Mouse (Mus musculus) urinary bladder, postnatal 4 days (tissue): ENCODE data around the gene Limch1.
A peak's percentile ranks its signal among the peaks of the same experiment; 100 is the strongest.

Experiments
- DNase-seq, 2 experiments: peaks; one replicate each; pipeline ENCODE4 v3.0.0; 2021 to 2022; ENCODE audit warnings: low spot score in 2 of 2

Gene Limch1

DNA sequence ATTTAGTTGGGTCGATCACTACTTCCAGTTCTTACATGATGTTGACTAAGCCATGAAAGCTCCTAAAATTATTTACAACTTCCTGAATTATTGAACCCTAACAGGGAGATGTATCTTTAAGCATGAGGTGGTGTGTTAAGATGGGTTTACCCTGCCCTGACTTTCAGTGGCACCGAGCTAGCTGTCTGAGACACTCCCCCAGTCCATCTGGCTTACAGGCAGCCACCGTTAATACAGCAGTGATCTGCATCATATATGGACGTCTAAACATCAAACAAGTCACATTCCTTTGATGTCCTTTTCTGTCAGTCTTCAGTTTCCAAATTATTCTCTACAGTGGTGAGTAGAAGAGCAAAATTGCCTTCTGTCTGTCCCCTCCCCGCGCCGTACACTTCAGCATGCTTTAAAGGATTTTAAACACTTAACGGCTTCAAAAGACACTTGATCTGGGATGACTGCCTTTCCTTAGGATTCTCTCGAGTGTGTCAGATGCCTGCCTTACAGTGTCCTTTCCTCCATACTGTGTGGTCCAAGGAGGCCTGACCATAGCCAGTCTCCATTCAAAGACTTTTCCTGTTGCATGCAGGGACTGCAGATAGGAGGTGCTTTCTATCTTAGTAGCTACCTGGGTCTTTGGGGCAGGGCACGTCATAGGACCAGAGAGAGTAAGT is 187.6 kb downstream of the Limch1 start:
- no peak for DNase-seq

GRCm38 (mm10) chr5:66934585-66934984 is 189.0 kb downstream of the Limch1 start:
- DNase-seq = no peak

GRCm38 (mm10) chr5:66937376-66937775 is 191.7 kb downstream of the Limch1 start:
- no peak for DNase-seq

DNA sequence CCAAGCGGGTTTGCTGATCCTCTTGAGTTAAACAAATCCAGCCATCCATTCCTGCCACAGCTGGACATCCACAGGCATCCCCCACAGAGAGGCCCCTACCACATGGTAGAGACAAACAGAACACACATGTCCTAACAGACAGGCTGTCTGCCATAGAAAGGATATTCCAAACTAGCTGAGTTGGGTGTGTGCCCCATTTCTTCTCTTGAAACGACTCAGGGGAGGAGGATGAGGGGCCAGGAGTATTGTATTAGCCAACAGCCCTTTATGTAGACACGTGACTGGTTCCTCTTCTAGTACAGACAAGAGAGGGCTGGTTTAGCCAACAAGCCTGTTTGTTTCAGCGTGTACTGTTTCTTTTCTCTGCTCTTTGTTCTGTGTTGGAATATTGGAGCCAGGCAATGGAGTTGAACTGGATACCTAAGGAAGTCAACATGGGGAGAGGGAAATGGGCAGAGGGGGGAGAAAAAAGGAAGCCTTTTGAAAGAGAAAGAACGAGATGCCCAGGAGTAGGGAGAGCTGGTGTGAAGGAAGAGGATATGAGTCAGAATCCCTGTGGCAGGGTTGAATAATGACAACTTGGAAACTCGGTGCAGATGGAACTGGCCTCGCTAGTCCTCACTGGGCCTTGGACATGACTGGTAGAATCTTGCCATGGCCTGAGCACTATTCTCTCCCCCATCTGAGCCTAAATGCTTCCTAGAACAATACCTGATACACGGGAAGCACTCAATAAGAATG is 196.3 kb downstream of the Limch1 start:
- no peak for DNase-seq

DNA sequence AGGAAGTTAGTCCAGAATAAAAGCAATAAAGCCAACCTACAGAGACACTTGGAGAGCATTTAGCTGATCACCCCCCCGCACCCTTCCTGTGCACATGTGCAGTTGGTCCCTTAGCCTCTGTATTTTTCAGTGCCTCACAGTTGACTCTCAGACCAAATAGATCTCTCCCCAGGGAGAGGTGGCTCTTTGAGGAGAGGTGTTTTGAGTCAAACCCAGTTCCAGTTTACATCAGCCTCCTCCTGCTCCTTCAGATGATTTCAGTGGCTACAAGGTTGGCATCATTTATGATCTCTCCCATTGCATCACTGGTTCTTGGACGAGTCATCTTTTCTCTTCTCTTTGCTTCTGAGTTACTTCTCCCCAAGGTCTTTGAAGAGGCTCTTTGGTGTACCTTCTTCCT is 197.3 kb downstream of the Limch1 start:
- DNase-seq = no peak

DNA sequence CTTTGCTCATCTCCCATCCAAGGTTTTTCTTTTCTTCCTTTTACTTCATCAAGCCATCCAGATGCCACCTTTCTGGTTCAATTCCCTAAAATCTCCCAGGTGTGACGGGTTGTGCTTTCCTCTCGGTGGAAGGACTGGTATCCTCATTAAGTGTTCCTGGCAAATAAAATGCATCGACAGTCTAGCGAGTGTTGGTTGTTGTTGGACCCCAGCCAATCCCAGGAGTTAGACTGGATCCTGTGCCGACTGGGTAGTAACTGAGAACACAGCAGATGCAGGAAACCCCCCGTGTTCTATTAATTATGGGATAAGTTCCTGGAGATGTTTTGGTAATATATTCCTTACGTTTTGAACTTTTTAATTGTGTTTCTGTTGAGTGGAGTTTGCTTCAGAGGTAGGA is 197.9 kb downstream of the Limch1 start:
- no peak for DNase-seq

DNA sequence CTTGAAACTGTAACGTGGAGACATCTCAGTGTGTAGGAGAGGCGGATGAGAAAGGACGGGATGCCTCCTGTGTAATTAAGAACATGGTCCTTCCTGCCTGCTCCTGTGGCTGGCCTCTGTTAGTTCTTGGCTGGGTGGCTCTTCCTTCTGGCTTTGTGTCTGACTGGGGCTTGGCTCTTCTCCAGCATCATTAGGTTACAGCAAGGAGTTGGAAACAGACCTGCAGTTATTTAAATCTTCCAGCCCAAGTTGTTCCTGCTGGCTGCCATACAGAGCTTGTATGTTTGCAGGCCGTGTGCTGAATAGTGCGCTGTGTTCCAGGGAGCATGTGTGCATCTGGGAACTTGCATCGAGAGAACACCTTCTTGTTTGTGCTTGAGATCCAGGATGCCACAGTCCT is 202.3 kb downstream of the Limch1 start:
- peak in 1 of 2 experiments; percentile 35 for DNase-seq

DNA sequence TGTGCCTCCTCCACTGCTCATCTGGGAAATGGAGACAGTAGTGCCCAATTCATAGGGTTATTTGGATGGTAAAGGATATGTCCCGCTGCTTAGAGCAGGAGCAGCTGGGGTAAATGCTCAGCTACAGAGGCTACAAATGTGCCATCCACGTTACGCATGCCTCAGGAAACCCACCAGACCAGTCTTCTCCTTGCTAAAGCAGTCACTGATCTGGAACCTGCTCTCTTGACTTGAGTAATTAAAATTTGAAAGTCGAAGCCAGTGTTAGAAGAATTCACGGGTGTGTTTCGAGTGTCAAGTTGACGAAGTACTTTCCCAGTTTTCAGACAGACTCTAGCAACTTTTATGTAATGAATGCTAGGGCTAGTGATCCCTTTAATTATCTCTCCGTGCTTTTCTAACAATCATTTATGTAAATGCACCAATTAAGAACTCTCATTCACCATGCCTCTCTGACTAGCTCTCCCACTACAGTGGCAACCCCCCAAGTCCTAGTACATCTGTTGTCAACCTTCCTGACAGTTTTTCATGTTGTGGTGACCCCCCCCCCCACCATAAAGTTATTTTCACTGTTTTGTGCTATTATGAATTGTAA is 203.6 kb downstream of the Limch1 start:
- no peak for DNase-seq

DNA sequence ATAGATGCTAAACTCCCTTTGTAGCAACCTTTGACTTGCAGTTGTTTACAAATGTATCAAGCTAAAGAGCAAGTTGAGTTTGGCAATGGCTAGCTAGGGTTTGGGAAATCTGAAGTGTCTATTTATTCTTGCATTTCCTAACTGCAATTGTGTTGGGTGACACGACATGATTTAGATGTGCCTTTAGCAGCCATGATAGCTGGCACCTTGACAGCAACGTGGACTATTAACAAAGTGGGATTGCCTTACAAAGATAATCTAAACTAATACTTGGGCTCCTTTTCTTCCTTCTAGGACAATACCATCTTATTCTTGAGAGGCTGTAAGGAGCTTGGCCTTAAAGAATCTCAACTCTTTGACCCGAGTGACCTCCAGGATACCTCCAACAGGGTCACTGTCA is 207.7 kb downstream of the Limch1 start:
- no peak for DNase-seq

- no peak for DNase-seq
Measured at GRCm38 (mm10) chr5:66953971-66954644, 208.5 kb downstream of the Limch1 start.

DNA sequence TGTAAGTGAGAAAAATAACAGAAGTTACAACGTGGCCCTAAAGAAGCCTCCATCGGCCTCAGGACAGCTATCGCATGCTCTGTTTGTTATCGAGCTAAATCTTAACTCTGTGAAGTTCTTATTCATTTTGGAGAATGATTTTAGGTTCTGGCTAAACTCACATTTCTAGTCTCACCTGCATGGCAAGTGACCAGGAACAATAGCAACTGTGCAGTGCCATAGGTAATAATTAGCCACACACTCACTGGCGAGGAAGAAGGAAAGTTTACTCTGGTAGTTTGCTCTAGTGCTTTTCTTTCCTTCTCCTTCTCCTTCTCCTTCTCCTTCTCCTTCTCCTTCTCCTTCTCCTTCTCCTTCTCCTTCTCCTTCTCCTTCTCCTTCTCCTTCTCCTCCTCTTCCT is 209.6 kb downstream of the Limch1 start:
- DNase-seq = no peak

DNA sequence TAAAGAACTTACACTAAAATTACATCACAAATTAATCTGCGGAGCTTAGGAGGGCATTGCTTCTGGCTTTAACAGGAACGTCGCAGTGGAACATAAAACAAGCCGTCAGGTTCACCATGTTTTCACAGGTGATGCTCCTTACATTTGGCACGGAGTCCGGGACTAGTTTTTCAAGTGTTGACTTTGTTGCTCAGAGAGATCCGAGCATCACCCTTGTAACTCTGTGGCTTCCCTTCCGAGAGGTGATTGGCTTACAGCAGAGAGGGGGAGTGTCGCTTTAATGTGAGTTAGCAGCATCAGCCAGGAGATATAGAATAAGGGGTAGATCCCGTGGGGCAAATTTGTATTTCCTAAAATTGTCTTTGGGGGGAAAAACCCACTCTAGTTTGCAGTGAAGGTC is 212.0 kb downstream of the Limch1 start:
- DNase-seq = no peak

GRCm38 (mm10) chr5:66958118-66958517 is 212.5 kb downstream of the Limch1 start:
- no peak for DNase-seq

DNA sequence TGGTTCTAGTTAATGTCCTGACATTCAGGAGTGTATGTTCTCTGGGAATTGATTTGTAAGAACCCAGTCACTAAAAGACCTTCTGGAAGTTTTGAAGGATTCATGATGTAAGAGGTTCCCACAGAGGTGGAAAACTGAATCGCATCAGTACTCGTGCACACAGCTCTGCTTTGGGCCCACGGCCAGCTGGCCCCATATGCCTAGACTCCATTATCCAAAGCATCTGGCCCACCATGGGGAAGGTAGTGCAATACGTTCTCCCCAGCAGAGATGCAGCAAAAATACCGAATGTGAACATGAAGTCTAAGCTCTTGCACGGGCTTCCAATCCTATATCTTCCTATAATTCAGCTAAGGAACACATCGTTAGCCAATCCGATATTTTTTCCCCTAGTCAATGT is 214.3 kb downstream of the Limch1 start:
- no peak for DNase-seq

DNA sequence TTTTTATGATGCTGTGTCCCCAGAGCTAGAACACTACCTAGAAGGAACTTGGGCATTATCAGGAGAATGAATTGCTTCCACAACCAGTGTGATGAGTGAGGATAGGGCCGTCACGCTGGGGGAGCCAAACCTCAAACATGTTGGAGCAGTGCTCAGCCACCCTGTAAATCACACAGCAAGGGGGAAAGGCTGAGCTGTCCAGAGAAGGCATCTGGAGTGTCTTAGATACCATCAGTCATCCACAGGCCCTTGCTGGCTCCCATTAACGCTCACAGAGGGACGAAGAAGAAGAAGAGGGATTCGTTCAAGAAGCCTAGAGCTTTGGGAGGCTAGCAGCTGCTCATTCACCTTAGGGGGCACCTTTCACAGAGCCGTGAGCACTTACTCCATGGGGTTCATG is 219.8 kb downstream of the Limch1 start:
- no peak for DNase-seq

GRCm38 (mm10) chr5:66967147-66967546 is 221.5 kb downstream of the Limch1 start:
- DNase-seq = no peak

GRCm38 (mm10) chr5:66967646-66968045 is 222.0 kb downstream of the Limch1 start:
- no peak for DNase-seq

GRCm38 (mm10) chr5:66968059-66968833 is 222.6 kb downstream of the Limch1 start:
- no peak for DNase-seq

DNA sequence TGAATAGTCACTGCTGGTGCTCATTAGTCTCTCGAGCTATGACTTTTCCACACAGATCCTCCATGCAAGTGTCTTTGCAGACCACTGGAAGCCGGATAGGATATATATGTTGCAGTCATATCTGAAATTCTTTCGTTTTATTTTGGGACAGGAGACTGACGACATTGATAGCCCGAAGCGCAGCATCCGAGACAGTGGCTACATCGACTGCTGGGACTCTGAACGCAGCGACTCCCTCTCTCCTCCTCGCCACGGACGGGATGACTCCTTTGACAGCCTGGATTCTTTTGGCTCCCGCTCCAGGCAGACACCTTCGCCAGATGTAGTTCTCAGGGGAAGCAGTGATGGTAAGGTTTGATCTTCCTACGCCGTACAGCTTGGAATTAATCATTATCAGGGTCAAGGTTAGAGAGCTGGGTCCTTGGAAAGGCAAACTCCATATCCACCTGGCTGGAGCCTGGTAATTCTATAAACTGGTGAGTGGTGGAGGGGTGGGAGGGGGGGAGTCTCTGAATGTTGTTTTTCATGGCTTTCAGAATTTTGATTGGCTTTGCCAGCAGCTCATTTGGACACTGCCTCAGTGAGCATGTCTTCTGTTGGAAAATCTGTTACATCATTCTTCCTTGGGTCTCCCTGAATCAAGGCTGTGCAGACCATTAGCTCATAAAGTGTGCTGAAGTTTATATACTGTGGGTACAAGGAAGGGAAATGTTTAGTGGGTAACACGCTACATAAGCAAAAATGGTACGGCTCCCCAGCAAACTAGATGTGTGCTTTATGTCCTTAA is 223.5 kb downstream of the Limch1 start:
- no peak for DNase-seq

GRCm38 (mm10) chr5:66975621-66976020 is 230.0 kb downstream of the Limch1 start:
- DNase-seq = no peak
